Mouse (Mus musculus): ENCODE data around the gene Dab2ip. TPM values are rescaled to one million over a fixed set of nuclear protein-coding genes. Genes with fewer than 3 reads are reported as not detected.
A peak's percentile ranks its signal among the peaks of the same experiment; 100 is the strongest.

The Dab2ip gene
- polyA plus RNA-seq, 1 experiment from 2014 or later = 50.5 TPM

DNA sequence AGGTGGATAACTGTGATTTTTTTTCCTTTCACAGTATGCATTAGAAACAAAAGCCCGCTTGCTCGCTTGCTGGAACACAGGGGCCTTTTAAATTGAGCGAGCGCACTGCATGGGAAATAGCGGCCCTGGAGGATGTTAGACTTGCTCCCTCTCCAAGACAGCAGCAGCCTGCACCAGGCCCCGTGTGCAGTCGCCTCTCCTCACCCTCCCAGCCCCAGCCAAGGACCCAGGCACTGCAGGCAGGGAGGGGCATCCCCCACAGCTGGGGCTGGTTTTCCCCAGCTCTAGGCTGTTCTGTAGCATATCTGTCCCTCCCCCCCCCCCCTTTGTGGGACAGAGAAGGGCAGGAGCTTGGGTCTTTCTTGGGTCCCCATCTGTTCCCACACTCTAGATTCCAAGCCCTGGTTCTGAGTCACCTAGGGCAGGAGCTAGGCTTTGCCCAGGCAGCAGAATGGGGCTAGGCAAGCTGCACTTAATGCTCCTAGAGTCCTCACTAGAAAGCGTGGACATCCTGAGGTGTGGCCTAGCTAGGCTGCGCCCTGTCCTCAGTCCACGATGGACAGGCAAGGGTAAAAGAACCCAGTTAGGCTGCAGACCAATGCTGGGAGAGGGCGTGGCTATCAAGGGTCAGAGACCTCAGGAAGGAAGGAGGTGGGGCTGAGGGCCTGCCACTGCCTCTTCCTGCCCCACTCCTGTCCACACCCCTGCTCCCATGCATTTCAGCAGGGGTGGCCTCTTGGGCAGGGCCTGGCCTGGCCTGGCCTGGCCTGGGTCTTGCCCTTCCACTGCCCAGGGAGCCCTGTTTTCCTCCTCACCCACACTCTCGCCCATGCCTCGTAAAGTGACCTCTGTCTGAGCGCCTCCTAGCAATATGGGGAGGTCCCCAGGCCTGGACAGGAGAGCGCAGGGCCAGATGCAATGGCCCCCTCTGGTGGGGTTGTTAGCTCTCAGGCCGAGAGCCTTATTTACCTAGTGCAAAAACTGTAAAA is 171.3 kb downstream of the Dab2ip start:
- ATAC-seq (ENCODE audit: low read depth) (peak; percentile 51), DNase-seq (ENCODE audit: low spot score) (peak; percentile 47)
- no peaks in the 10 kb centered on the region; the same call in 1 of the 2 replicates for H3K9me3 ChIP-seq (ENCODE audit: control insufficient read depth, low read length)
- H3K27ac ChIP-seq (replicated peaks; ENCODE audit: low read depth, low read length) = peak overlapping the region; percentile 33; the same call in 1 of the 2 replicates
- peaks cover 64% of the 10 kb centered on the region for H3K36me3 ChIP-seq (ENCODE audit: control insufficient read depth, insufficient read depth, low read length)
- H3K9ac ChIP-seq (ENCODE audit: low read depth, low read length) = no peak overlapping the region
- H3K27me3 ChIP-seq (replicated peaks; ENCODE audit: control insufficient read depth, insufficient read depth, low read length) = no peaks in the 10 kb centered on the region
- no peak overlapping the region for H3K4me2 ChIP-seq (ENCODE audit: low read depth, low read length)
- no peaks in the 10 kb centered on the region for H3K4me1 ChIP-seq (ENCODE audit: control insufficient read depth, insufficient read depth, low read length)
- WGBS = 40% methylated on average over 15 of the region's 16 CpGs
- H3K4me3 ChIP-seq (ENCODE audit: low read depth, low read length) = no peak overlapping the region

DNA sequence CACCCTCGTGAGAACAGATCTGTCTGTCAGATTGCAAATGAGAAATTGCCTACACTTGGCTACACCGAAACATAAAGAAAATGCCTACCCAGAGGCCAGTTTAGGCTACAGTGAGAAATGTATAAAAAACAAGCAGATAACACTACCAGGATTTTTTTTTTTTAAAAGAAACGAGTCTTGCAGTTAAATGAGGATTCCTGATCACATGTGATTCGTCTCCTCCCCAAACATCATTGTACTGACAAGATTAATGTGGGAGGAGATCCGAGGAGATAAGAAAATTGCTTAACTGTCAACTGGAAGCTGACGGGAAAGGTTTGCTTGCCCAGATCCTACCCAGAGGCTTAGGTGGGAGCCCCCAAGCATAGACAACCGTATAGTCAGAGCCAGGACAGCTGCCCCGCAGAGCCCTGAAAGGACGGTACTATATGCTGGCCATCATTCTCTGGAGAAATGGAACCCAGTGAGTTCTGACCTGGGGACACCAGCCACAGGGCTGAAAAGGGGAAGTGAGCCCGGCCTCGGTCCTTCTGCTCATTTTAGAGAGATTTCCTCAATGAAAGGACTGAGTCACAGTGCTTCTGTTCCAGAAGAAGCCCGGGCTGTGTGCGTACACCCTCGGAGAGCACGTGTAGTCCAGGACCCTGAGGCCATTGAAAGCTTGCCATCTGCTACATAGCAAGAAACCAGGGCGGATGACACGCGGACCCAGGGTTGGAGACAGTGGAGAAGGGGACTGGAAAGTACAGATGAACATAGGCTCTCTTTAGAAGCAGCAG is 173.8 kb downstream of the Dab2ip start:
- ATAC-seq (ENCODE audit: low read depth) (no peak), DNase-seq (ENCODE audit: low spot score) (peak; percentile 19)
- 64% methylated on average over 18 of the region's 18 CpGs for WGBS
- Histone ChIP-seq H3K27me3 (replicated peaks; ENCODE audit: control insufficient read depth, insufficient read depth, low read length) (no peaks in the 10 kb centered on the region), H3K4me2 (ENCODE audit: low read depth, low read length) (no peak overlapping the region), H3K4me3 (ENCODE audit: low read depth, low read length) (no peak overlapping the region), H3K27ac (replicated peaks; ENCODE audit: low read depth, low read length) (no peak overlapping the region), H3K36me3 (ENCODE audit: control insufficient read depth, insufficient read depth, low read length) (peaks cover 44% of the 10 kb centered on the region), H3K4me1 (ENCODE audit: control insufficient read depth, insufficient read depth, low read length) (no peaks in the 10 kb centered on the region), H3K9me3 (ENCODE audit: control insufficient read depth, low read length) (peaks cover 7% of the 10 kb centered on the region; the same call in 1 of the 2 replicates), H3K9ac (ENCODE audit: low read depth, low read length) (no peak overlapping the region)

- Histone ChIP-seq H3K9me3 (ENCODE audit: control insufficient read depth, low read length) (peaks cover 7% of the 10 kb centered on the region; the same call in 1 of the 2 replicates), H3K27me3 (replicated peaks; ENCODE audit: control insufficient read depth, insufficient read depth, low read length) (no peaks in the 10 kb centered on the region), H3K4me3 (ENCODE audit: low read depth, low read length) (no peak overlapping the region), H3K4me1 (ENCODE audit: control insufficient read depth, insufficient read depth, low read length) (peaks cover 6% of the 10 kb centered on the region; the same call in 1 of the 2 replicates), H3K4me2 (ENCODE audit: low read depth, low read length) (no peak overlapping the region), H3K36me3 (ENCODE audit: control insufficient read depth, insufficient read depth, low read length) (peaks cover 20% of the 10 kb centered on the region), H3K27ac (replicated peaks; ENCODE audit: low read depth, low read length) (no peak overlapping the region), H3K9ac (ENCODE audit: low read depth, low read length) (no peak overlapping the region)
- no peak for DNase-seq (ENCODE audit: low spot score)
- ATAC-seq (ENCODE audit: low read depth) = no peak
- WGBS = 98% methylated on average over 2 of the region's 2 CpGs
Observed at GRCm38 (mm10) chr2:35735001-35735400, 176.9 kb downstream of the Dab2ip start.

GRCm38 (mm10) chr2:35736061-35736460 is 178.0 kb downstream of the Dab2ip start:
- ATAC-seq (ENCODE audit: low read depth) = no peak
- no peak overlapping the region for H3K27ac ChIP-seq (replicated peaks; ENCODE audit: low read depth, low read length)
- no peak overlapping the region for H3K4me3 ChIP-seq (ENCODE audit: low read depth, low read length)
- no peak for DNase-seq (ENCODE audit: low spot score)
- H3K4me1 ChIP-seq (ENCODE audit: control insufficient read depth, insufficient read depth, low read length) = peaks cover 8% of the 10 kb centered on the region; the same call in 1 of the 2 replicates
- no peaks in the 10 kb centered on the region for H3K27me3 ChIP-seq (replicated peaks; ENCODE audit: control insufficient read depth, insufficient read depth, low read length)
- H3K9me3 ChIP-seq (ENCODE audit: control insufficient read depth, low read length) = peaks cover 7% of the 10 kb centered on the region; the same call in 1 of the 2 replicates
- no peak overlapping the region for H3K9ac ChIP-seq (ENCODE audit: low read depth, low read length)
- 73% methylated on average over 2 of the region's 2 CpGs for WGBS
- peaks cover 12% of the 10 kb centered on the region for H3K36me3 ChIP-seq (ENCODE audit: control insufficient read depth, insufficient read depth, low read length)
- H3K4me2 ChIP-seq (ENCODE audit: low read depth, low read length) = no peak overlapping the region

DNA sequence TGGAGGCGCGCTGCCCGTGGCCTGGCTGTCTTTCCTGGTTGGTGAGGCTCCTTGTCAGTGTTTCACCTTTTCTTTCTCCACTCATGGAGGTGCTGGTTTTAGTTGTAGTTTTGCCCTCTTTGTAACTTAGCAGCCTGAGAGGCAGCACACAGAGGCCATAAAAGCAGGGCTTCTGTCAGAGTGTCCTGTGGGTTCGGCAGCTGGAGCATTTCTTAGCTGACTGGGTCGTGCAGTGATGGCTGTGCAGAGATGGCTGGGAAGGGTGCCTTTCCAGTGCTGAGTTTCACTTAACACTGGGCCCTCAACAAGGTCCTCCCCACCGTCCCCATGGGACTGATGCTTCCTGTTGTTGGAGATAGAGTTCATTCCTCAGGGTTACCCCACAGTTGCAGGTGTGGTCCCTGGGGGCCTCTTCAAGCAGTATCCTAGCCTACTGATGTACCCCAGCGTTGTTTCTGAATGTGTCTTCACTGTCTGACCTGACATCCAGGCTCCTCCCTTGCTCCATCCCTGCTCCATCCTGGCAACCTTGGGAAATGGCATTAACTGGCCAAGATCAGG is 179.5 kb downstream of the Dab2ip start:
- Histone ChIP-seq H3K27ac (replicated peaks; ENCODE audit: low read depth, low read length) (no peak overlapping the region), H3K27me3 (replicated peaks; ENCODE audit: control insufficient read depth, insufficient read depth, low read length) (no peaks in the 10 kb centered on the region), H3K4me2 (ENCODE audit: low read depth, low read length) (no peak overlapping the region), H3K4me1 (ENCODE audit: control insufficient read depth, insufficient read depth, low read length) (peaks cover 8% of the 10 kb centered on the region; the same call in 1 of the 2 replicates), H3K9me3 (ENCODE audit: control insufficient read depth, low read length) (peaks cover 7% of the 10 kb centered on the region; the same call in 1 of the 2 replicates), H3K36me3 (ENCODE audit: control insufficient read depth, insufficient read depth, low read length) (peaks cover under 1% of the 10 kb centered on the region; the same call in 1 of the 2 replicates), H3K4me3 (ENCODE audit: low read depth, low read length) (no peak overlapping the region), H3K9ac (ENCODE audit: low read depth, low read length) (no peak overlapping the region)
- ATAC-seq (ENCODE audit: low read depth) (0 out of 2 replicates have a peak, but pooled peaks have one; percentile 13), DNase-seq (ENCODE audit: low spot score) (no peak)
- 71% methylated on average over 7 of the region's 7 CpGs for WGBS

- DNase-seq (ENCODE audit: low spot score) (peak; percentile 61), ATAC-seq (ENCODE audit: low read depth) (no peak)
- no peak overlapping the region for H3K27ac ChIP-seq (replicated peaks; ENCODE audit: low read depth, low read length)
- no peak overlapping the region for H3K4me3 ChIP-seq (ENCODE audit: low read depth, low read length)
- no peak overlapping the region for H3K9ac ChIP-seq (ENCODE audit: low read depth, low read length)
- peaks cover 5% of the 10 kb centered on the region; the same call in 1 of the 2 replicates for H3K9me3 ChIP-seq (ENCODE audit: control insufficient read depth, low read length)
- H3K4me1 ChIP-seq (ENCODE audit: control insufficient read depth, insufficient read depth, low read length) = peaks cover 8% of the 10 kb centered on the region; the same call in 1 of the 2 replicates
- peak overlapping the region; percentile 7; the same call in 1 of the 2 replicates for H3K4me2 ChIP-seq (ENCODE audit: low read depth, low read length)
- H3K27me3 ChIP-seq (replicated peaks; ENCODE audit: control insufficient read depth, insufficient read depth, low read length) = no peaks in the 10 kb centered on the region
- H3K36me3 ChIP-seq (ENCODE audit: control insufficient read depth, insufficient read depth, low read length) = no peaks in the 10 kb centered on the region
- WGBS = 31% methylated on average over 12 of the region's 13 CpGs
Observed at GRCm38 (mm10) chr2:35739669-35740254, 181.7 kb downstream of the Dab2ip start.

DNA sequence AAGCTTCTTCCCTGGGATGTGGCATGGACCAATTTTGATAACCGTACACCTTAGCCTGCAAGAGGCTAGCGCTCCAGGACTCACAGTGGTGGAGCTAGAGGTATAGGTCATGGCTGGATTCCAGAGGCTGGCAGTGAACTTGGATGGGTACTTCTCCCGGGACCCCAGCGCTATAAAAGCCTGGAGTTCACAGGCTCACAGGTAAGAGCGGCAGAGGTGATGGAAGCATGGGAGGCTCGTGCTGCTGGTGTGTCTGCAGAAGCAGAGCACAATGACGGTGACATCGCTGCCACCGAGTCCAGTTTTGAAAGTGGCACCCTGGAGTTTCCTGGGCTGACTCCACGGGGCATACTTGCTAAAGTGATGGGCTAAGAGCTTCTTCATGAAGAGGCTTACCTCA is 187.8 kb downstream of the Dab2ip start:
- H3K27me3 ChIP-seq (replicated peaks; ENCODE audit: control insufficient read depth, insufficient read depth, low read length) = no peaks in the 10 kb centered on the region
- peaks cover 12% of the 10 kb centered on the region; the same call in 1 of the 2 replicates for H3K4me1 ChIP-seq (ENCODE audit: control insufficient read depth, insufficient read depth, low read length)
- no peak overlapping the region for H3K27ac ChIP-seq (replicated peaks; ENCODE audit: low read depth, low read length)
- DNase-seq (ENCODE audit: low spot score) = no peak
- ATAC-seq (ENCODE audit: low read depth) = no peak
- no peak overlapping the region for H3K9ac ChIP-seq (ENCODE audit: low read depth, low read length)
- H3K4me3 ChIP-seq (ENCODE audit: low read depth, low read length) = no peak overlapping the region
- no peak overlapping the region for H3K4me2 ChIP-seq (ENCODE audit: low read depth, low read length)
- H3K36me3 ChIP-seq (ENCODE audit: control insufficient read depth, insufficient read depth, low read length) = no peaks in the 10 kb centered on the region
- H3K9me3 ChIP-seq (ENCODE audit: control insufficient read depth, low read length) = no peaks in the 10 kb centered on the region
- WGBS = 87% methylated on average over 10 of the region's 10 CpGs

GRCm38 (mm10) chr2:35746638-35747037 is 188.6 kb downstream of the Dab2ip start:
- Histone ChIP-seq H3K27ac (replicated peaks; ENCODE audit: low read depth, low read length) (no peak overlapping the region), H3K4me1 (ENCODE audit: control insufficient read depth, insufficient read depth, low read length) (peaks cover 12% of the 10 kb centered on the region; the same call in 1 of the 2 replicates), H3K27me3 (replicated peaks; ENCODE audit: control insufficient read depth, insufficient read depth, low read length) (no peaks in the 10 kb centered on the region), H3K4me3 (ENCODE audit: low read depth, low read length) (no peak overlapping the region), H3K4me2 (ENCODE audit: low read depth, low read length) (no peak overlapping the region), H3K9me3 (ENCODE audit: control insufficient read depth, low read length) (no peaks in the 10 kb centered on the region), H3K36me3 (ENCODE audit: control insufficient read depth, insufficient read depth, low read length) (no peaks in the 10 kb centered on the region), H3K9ac (ENCODE audit: low read depth, low read length) (no peak overlapping the region)
- 26% methylated on average over 4 of the region's 7 CpGs for WGBS
- ATAC-seq (ENCODE audit: low read depth) (no peak), DNase-seq (ENCODE audit: low spot score) (peak; percentile 47)
